Mouse (Mus musculus) gastrocnemius, postnatal 14 days (tissue): ENCODE results near the gene Pabpn1l. TPM values are rescaled to one million over a fixed set of nuclear protein-coding genes. Genes with fewer than 3 reads are reported as not detected.

Experiments
- DNase-seq: peaks from one replicate; pipeline ENCODE4 v3.0.0; 2021; ENCODE audit warnings: mixed read lengths
- intact Hi-C: fragments of 180-260 bp; cut with DNase I; formaldehyde crosslinking; loops from one replicate; pipeline ENCODE4 v1.15.1; 2025; ENCODE audit warnings: low total_unique reads
- long read RNA-seq, 2 experiments: library from polyadenylated mRNA; stranded (forward); transcript quantifications; one replicate each; pipeline ENCODE4 v2.0.0; 2021
- total RNA-seq, 2 experiments: library from RNA; stranded (reverse); gene quantifications; 2 replicates each; pipeline ENCODE4 v1.2.3; 2021

Pabpn1l gene
- total RNA-seq, result not detected
- long read RNA-seq, experiment 1, result 0 reads
- long read RNA-seq, experiment 2, result 0 reads

DNA sequence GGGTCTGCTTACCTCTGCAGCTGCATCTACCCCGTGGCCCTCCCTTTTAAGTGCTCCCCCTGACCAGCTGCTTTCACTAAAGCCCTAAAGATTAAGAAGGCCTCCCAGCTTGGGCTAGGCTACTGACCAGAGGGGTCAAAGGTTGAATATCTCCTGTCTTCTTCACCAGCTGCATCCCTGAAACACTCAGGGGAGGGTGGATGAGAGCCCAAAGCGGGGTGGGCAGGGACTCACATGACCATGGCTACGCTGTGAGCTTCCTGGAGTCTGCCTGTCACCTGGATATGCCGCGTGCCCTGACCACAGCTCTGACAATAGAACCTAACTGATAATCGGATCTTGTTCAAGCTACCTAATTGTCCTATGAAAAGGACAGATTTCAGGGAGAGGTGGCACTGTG is at the start of gene Pabpn1l:
TSS of gene Pabpn1l (minus strand) at position 13 of the 400 bp plus-strand sequence.
- intact Hi-C loops, result loop anchor here (5.0 kb wide), 1 partner anchor 55 kb away; no protein-coding TSS in a partner anchor

DNA sequence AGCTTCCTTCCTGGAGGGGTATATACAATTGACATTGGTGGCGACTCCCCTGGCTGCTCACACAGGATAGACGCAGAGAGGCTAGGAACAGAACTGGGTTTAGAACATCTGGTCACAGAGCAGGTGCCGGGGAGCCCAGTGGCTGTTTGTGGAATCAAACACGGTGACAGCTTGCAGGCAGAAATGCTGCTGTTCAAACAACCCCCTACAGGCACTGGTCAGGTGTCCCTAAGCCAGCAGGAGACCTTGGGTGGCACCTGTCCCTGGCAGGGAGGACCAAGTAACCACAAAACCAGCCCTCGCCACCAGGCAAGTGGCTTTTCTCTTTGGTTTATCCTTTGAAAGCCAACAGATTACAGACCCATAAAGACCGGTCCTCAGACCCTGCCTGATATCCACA is 49.4 kb upstream of the Pabpn1l start:
- intact Hi-C loops, result no loop called here
- DNase-seq, result no peak

More for the DNA sequence above, at the start of gene Pabpn1l:
- no peak for DNase-seq

DNA sequence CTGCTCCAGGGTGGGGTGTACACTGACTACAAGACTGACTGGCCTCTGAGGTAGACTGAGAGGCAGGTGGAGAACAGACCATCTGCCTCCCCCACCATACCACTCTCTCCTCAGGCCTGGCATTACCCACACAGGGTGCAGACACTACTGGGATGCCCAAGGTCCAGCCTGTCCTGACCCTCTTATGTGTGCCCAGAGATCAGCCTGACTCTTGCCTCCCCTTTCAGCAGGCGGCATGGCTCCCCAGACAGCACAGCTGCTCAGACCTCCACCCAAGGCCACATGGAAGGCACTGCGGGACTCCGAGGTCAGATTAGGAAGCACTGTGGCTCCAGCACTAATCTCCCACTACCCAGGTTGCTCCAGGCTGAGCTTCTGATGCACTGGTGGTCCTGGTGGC is 48.2 kb upstream of the Pabpn1l start:
- DNase-seq, result no peak
- intact Hi-C loops, result no loop called here

DNA sequence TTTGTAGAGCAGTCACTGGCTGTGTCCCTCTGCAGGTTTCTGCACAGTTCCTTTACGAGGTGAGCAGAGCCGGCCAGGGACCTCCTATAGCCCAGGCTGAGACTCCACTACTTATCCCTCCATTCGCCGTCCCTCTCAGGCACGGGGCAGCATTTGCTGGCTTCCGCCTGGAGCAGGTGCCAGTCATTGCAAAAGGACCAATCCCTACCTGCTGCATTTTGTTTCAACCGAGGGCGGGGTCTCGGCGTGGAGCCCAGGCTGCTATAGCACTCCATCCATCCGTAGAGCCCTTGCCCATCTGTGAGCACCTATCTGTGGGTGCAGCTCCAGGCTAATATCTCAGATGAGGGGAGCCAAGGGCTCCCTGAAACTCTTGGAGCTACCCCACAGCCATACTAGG is 47.5 kb upstream of the Pabpn1l start:
- intact Hi-C loops, result no loop called here
- no peak for DNase-seq

DNA sequence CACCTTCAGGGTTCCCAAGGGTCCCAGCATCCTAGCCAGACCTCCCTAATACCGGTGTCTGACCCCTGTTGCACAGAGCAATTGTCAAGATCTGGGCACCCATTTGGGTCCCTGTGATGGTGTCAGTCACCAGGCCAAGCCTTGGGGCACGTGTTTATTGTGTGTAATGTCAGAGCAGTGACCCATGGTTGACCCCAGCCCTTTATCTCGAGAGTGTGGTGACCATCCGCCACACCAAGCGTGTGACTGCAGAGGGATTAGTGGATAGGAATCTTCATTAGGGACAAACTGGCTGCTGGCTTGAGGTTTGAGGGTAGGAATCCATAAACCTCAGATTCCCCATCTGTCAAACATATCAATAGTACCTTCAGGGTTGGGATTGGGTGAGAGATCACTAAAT is 46.8 kb upstream of the Pabpn1l start:
- no peak for DNase-seq
- intact Hi-C loops, result no loop called here

DNA sequence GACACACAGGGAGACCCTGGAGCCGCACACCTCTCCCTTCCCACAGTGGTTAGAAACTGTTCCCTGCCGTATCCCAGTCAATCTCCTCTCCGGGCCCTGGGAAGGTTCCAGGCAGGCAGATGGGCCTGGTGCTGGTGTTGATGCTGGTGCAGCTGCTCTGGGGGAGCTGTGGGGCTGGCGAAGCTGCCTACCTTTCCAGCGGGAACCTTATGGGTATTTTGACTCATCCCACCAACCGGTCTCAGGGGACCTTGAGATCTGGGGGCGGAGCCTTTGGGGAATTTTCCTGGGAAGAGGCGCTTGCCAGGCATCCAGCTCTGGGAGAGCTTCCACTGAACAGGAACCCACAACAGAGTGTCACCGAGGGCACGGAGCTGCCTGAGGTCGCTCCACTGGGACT is 45.3 kb upstream of the Pabpn1l start:
- DNase-seq, result no peak
- intact Hi-C loops, result no loop called here

DNA sequence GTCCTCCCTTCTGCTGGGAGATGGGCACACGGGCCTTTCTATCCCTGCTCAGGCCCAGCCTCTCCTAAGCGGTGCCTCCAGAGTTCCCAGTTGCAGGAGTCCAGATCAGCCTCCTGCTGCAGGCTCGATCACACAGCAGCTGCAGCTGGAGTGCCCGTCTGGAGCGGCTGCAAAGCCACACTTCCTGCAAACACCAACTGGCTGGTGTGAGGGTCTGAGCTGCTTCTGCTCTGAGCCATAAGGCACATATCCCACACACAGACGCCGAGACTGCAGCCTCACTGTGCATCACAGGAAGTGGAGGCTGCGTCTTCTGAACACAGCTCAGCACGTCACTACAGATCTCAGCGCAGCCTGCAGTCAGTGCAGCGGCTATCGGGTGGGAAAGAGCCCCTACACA is 44.3 kb upstream of the Pabpn1l start:
- no peak for DNase-seq
- intact Hi-C loops, result no loop called here

DNA sequence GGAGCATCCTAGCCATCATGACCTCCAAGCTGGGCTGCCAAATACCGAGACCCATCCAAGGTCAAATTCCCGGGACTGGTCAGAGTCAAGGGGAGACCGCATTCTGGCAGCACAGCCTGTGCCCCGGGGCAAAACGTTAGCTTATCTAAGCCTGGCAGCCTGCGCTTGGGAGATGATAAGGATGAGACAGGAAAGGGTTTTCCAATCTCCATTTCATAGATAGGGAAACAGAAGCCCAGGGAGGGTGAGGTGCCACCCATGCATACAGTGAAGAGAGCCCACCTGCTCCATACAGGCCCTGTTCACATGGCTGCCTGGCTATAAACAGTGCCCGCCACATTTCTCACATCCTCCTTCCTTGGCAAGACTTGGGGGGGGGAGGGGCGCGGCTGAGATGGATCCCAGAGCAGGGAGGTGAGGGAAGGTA is 43.8 kb upstream of the Pabpn1l start:
- intact Hi-C loops, result no loop called here
- DNase-seq, result no peak

DNA sequence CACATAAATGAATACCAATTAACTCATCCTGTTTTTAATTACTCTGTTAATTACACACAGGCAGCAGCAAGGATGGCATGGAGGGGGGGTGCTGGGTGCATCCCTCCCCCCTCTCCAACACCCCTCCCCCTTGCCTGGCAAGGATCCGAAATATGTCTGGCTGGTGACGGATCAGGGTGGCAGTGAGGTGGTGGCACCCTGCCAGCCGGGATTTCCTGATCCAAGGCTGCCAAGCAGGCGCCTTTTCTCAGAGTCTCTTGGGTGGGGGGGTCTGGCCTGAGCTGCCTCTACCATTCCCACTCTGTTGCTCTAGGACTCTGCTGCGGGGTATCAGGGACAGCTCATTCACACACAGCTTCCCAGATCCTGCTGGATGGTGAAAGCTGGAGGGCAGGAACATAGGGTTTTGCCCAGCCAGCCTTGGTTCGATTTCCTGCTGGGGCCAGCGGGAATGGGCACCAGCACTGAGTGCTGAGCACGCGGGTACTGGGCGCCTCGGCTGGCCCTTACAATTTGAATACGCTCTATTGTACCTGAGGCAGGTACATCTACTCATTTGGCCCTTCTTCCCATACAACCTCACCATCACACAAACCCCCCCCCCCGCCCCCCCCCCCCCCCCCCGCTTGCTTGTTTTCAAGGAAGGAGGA is 43.3 kb upstream of the Pabpn1l start:
- peak; percentile 62 for DNase-seq
- intact Hi-C loops, result no loop called here

DNA sequence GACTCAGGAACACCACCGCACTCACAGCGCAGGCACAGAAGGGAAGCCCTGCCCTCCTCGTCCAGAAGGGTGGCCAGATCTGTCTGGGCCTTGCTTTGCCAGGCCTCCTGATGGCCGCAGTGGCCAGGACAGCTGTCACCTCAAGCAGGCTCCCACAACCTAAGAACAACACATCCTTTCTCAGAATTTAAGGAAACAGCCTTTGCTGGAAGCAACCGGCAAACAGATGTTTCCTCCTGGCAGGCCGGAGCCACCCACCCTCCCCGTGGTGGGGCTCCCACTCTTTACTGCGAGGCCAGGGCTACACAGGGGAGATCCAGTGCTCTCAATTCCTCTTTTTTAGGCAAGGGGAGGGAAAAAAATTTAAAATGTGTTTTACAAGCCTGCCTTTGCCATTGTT is 42.7 kb upstream of the Pabpn1l start:
- peak; percentile 76 for DNase-seq
- intact Hi-C loops, result no loop called here

DNA sequence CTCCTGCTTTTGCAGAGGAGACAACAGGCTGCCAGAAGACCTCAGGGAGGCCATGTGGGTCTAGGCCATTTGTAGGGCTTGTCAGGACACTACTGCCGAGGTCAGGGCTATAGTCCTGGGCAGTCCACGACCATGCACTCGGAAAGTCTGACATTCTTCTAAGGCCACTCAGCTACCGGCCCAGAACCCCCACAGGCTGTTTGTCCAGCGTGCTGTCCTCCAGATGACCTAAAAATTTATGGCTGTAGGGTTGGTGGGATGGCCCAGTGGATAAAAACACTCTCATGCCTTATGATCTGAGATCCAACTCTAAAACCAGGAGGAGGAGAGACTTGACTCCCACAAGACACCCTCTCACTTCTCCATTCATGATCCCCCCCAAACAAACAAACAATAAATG is 41.1 kb upstream of the Pabpn1l start:
- intact Hi-C loops, result no loop called here
- DNase-seq, result no peak

DNA sequence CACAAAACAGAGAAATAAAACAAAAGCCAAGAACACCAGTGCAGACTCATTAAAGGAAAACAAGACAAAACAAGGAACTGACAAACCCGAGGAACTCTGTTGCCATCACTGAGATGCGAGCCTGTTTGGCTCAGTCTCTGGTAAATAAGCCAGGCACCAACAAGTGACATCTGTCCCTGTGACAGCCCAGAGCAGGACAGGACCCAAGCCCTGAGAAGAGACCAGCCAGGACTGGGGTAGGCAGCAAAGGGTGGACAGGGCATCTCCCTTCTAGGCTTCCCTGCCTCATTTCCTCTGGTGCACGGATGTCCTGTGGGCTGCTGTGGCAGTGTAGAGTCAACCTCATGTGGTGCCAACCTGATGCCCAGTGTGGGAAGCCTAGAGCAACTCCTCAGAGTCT is 40.6 kb upstream of the Pabpn1l start:
- DNase-seq, result no peak
- intact Hi-C loops, result no loop called here

DNA sequence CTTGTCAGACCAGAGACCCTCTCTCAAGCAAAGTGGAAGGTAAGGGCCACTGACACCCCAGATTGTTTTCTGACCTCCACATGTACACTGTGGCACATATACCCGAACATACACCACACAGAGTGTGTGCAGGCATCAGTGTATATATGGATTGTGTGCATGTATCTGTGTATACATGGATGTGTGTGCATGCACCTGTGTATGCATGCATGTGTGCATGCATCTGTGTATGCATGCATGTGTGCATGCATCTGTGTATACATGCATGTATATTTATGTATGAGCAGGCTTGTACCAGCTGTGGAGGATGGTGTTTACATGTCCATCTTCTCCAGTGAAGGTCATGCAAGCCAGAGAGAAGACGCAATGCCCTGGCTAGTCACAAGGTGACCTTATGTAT is 39.4 kb upstream of the Pabpn1l start:
- DNase-seq, result no peak

DNA sequence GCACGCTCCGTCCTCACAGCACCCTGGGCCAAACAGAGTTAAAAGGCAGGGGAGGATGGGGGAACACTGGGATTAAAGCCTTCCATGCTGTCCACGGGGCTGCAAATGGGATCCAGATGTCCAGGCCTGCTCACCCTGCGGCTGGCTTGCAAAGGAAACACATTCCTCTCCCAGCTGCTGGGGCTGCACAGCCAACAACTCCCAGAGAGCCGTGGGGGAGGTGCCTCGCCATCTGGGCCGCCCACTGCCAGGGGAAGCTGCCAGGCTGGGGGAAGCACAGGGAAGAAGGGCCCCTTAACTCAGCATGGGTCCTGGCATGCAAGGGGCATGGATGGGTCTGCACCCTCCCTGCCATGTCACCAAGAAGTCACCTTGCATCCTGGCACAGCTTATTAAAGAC is 38.6 kb upstream of the Pabpn1l start:
- DNase-seq, result peak; percentile 89
- intact Hi-C loops, result no loop called here

More for the DNA sequence above, 39.4 kb upstream of the Pabpn1l start:
- intact Hi-C loops, result no loop called here

DNA sequence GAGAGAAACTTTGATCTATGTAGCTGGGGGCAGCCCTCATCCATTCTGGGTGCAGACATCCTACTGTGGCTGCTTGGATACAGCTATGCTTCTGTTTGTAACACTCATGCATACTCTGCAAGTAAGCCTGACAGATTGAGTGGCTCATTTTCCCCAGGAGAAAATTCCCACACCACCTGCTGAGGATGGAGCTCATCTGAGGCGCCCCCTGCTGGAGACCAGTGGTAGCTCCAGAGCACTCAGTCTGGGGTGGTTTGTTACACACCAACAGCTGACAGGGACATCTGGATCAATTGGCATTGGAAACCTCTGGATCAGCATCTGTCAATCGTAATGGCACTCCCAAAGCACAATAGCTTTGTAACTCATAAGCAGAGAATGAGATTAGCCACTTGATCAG is 37.5 kb upstream of the Pabpn1l start:
- DNase-seq, result no peak
- intact Hi-C loops, result no loop called here

DNA sequence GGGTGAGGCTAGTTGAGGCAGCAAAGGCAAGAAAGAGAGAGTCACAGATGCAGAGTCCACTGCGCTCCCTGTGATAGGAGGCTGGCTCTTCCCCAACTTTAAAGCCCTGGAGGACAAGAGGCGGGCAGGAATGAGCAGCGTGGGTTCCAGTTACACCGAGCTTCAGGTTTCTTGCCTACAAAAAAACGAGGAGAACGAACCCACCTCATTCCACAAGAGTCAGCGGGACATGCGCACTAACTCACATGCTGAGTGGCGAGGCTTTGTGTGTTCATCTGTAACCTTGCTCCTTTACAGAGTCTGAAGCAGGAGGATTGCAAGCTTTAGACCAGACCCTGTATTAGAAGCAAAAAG is 36.2 kb upstream of the Pabpn1l start:
- DNase-seq, result no peak
- intact Hi-C loops, result no loop called here

DNA sequence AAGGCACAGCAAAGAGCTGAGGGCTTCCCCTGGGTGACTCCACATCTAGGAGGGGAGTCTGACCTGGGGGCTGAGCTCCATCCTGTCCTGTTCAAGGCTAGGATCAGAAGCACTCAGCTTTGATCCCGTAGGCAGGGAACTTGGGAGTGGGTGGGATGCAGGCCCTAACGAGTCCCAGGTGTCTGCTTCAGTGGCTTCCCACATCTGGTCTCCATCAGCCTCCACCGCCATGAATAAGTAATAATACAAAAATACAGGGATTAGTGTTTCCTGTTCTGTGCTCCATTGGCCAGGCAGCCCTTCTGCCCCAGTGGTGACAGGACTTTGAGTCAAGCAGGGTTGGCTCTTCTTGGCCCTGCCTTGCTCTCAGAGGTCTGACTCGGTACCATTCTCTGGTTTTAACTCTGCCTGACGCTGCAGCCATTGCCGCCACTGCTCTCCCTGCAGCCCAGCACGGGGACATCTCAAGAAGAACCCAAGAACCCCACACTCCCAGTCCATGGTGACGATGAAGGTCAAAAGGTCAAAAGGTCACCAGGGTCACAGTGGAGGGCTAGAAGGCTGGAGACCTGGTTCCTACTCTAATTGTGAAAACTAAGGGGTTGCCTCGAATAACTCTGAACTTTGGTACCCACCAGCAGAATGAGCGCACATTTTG is 35.7 kb upstream of the Pabpn1l start:
- no peak for DNase-seq
- intact Hi-C loops, result no loop called here

DNA sequence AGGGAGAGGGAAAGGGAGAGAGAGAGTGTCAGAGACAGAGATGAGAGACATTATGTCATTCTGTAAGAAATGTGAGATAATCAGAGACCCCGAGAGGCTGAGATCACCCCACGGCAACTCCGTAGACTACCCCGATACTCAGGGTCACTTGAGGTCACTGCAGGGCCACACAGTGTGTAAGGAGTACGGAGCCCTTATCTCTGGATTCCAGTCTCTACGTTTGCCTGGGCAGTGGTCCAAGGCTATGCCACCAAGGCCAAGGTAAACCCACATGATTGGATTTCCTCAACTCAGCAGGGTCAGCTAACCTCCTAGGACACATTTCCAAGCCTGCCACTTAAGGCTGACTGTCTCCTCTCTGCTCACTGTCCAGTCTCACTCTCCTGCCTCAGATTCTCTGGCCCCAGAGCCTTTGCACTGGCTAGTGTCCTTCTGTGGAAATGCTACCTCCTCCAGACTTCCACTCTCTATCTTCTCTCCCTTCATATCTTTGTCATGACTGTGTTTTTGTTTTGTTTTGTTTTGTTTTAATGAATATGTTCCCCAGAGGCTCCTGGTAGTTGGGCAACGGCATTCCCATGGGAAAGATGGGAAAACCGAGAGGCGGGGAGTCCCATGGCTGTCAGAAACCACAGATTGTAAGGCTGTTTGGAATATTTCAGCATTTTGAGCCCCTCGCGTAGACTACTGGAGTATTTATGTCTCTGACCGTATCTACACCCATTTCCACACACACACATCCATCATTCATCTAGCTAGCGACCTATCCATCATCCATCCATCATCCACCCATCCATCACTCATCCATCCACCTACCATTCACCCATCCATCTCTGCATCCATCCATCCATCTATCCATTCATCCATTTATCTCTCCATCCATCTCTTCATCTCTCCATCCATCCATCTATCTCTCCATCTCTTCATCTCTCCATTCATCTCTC is 33.8 kb upstream of the Pabpn1l start:
- no peak for DNase-seq
- intact Hi-C loops, result no loop called here

DNA sequence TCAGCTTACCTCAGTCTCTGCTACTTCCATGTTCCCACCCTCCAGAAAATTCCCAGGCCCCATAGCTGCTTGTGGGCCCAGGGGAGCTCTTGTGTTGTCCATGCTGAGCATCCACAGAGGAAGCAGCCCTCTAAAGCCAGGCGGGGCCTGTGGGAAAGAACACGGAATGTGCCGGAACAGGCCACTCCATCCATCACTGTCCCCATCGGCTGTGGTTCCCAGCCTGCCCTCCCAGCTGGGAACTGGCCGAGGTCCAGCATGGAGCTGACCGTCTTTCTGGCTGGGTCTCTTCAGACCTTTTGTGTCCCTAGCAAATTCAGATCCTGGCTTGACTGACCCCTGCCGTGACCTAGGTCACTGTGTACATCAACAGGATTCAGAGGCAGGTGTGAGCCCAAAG is 32.2 kb upstream of the Pabpn1l start:
- intact Hi-C loops, result no loop called here
- peak; percentile 68 for DNase-seq

DNA sequence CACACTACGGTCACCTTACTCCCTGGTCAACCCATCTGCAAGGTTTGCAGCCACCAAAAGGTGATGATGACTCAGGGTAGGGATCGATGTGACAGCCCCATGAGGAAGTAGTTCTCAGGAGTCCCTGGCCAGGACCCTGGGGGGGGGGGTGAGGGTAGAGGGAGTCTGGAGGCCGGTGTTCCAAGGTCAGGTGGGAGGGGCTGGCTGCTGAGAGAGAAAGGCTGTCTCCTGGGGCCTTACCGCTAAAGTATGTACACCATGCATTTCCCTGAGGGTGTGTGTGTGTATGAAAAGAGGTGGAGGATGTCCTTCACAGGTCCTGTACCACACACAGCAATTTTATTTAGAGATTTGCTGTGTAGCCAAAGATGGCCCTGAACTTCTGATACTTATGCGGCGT is 30.1 kb upstream of the Pabpn1l start:
- DNase-seq, result no peak
- intact Hi-C loops, result no loop called here
